Mouse (Mus musculus) thymus, adult 2 months (tissue): Measurements from ENCODE around the gene Epn1. TPM values are rescaled to one million over a fixed set of nuclear protein-coding genes. Genes with fewer than 3 reads are reported as not detected.

ENCODE experiments used
- DNase-seq: peaks from one replicate; pipeline ENCODE4 v3.0.0; 2021
- H3K27ac ChIP-seq: fragments of 200-500 bp; 2 replicates; pipeline ENCODE4 v1.5.1; 2012; ENCODE audit warnings: low read length, control low read depth; ENCODE audit not compliant: control insufficient read depth, insufficient read depth
- H3K27me3 ChIP-seq: fragments of 200-500 bp; 2 replicates; pipeline ENCODE4 v1.6.1; 2012; ENCODE audit warnings: mild to moderate bottlenecking, low read length, moderate library complexity, mixed read lengths; ENCODE audit not compliant: control insufficient read depth, insufficient read depth
- H3K36me3 ChIP-seq: fragments of 200-500 bp; 2 replicates; pipeline ENCODE4 v1.6.1; 2012; ENCODE audit warnings: mild to moderate bottlenecking, low read length, moderate library complexity; ENCODE audit not compliant: control insufficient read depth, insufficient read depth
- H3K4me1 ChIP-seq: fragments of 200-500 bp; replicated peaks from 2 replicates; pipeline ENCODE4 v1.6.1; 2012; ENCODE audit warnings: low read length; ENCODE audit not compliant: control insufficient read depth, insufficient read depth
- H3K4me3 ChIP-seq: fragments of 200-500 bp; 2 replicates; pipeline ENCODE4 v1.5.1; 2012; ENCODE audit warnings: mild to moderate bottlenecking, low read length, control low read depth, moderate library complexity; ENCODE audit not compliant: control insufficient read depth, insufficient read depth
- CTCF ChIP-seq: fragments of 200-500 bp; IDR thresholded peaks from 2 replicates; pipeline ENCODE4 v1.5.1; 2012; ENCODE audit warnings: mild to moderate bottlenecking, control low read depth, low read length, moderate library complexity, borderline replicate concordance; ENCODE audit not compliant: control insufficient read depth, poor library complexity, insufficient read depth; ENCODE audit errors: extremely low read depth
- POLR2A ChIP-seq: fragments of 200-500 bp; IDR thresholded peaks from 2 replicates; pipeline ENCODE4 v1.6.1; 2012; ENCODE audit warnings: mild to moderate bottlenecking, low read length, control low read depth, moderate library complexity; ENCODE audit not compliant: control insufficient read depth, poor library complexity, insufficient read depth; ENCODE audit errors: extremely low read depth
- WGBS: fragments of 180-500 bp; shearing (Covaris S2); methylation state at CpG from one replicate; pipeline ENCODE4 v1.1.7; 2018; 5-methylcytosine and 5-hydroxymethylcytosine counted together
- polyA plus RNA-seq: library from polyadenylated mRNA; depleted of rRNA; stranded (reverse); fragments of >200 nt; gene quantifications from 2 replicates; pipeline ENCODE4 v1.2.3, GENCODE M21; 2012

Epn1 gene
- polyA plus RNA-seq, 1 experiment, result 230 TPM

GRCm38 (mm10) chr7:5089853-5090252 is 9.8 kb downstream of the Epn1 start:
- Histone ChIP-seq H3K36me3 (peaks cover 56% of the 10 kb centered on the region), H3K4me1 (no peaks in the 10 kb centered on the region)
- 97% methylated on average over 15 of the region's 15 CpGs for WGBS

GRCm38 (mm10) chr7:5091008-5091728 is 11.1 kb downstream of the Epn1 start:
- no peak for DNase-seq
- peaks cover 61% of the 10 kb centered on the region for H3K36me3 ChIP-seq
- 95% methylated on average over 15 of the region's 15 CpGs for WGBS

More at GRCm38 (mm10) chr7:5089853-5090252, 9.8 kb downstream of the Epn1 start:
- no peak for DNase-seq
- Histone ChIP-seq H3K27me3 (no peaks in the 10 kb centered on the region), H3K27ac (no peak overlapping the region), H3K4me3 (no peak overlapping the region)
- no peak for TF ChIP-seq CTCF
- TF ChIP-seq POLR2A, result no peak

GRCm38 (mm10) chr7:5092381-5092780 is 12.3 kb downstream of the Epn1 start:
- no peak for DNase-seq
- no peaks in the 10 kb centered on the region for H3K4me1 ChIP-seq
- no peak overlapping the region for H3K27ac ChIP-seq
- no peaks in the 10 kb centered on the region for H3K27me3 ChIP-seq
- H3K4me3 ChIP-seq, result no peak overlapping the region
- peaks cover 58% of the 10 kb centered on the region for H3K36me3 ChIP-seq
- TF ChIP-seq POLR2A (no peak), CTCF (no peak)
- 92% methylated on average over 6 of the region's 6 CpGs for WGBS

More at GRCm38 (mm10) chr7:5091008-5091728, 11.1 kb downstream of the Epn1 start:
- no peak for TF ChIP-seq CTCF
- no peak for TF ChIP-seq POLR2A
- Histone ChIP-seq H3K4me1 (no peaks in the 10 kb centered on the region), H3K27me3 (no peaks in the 10 kb centered on the region), H3K4me3 (no peak overlapping the region), H3K27ac (no peak overlapping the region)

- H3K36me3 ChIP-seq, result peaks cover 63% of the 10 kb centered on the region
- H3K4me1 ChIP-seq, result no peaks in the 10 kb centered on the region
- DNase-seq, result no peak
- TF ChIP-seq POLR2A, result no peak
- no peak for TF ChIP-seq CTCF
- H3K27me3 ChIP-seq, result no peaks in the 10 kb centered on the region
- H3K4me3 ChIP-seq, result no peak overlapping the region
- no peak overlapping the region for H3K27ac ChIP-seq
- WGBS, result 93% methylated on average over 21 of the region's 21 CpGs
Observed at GRCm38 (mm10) chr7:5092831-5093510, 12.9 kb downstream of the Epn1 start.

- 98% methylated on average over 5 of the region's 5 CpGs for WGBS
- peaks cover 32% of the 10 kb centered on the region for H3K36me3 ChIP-seq
- TF ChIP-seq POLR2A, result no peak
- TF ChIP-seq CTCF, result no peak
Observed at GRCm38 (mm10) chr7:5098769-5099168, 18.7 kb downstream of the Epn1 start.

GRCm38 (mm10) chr7:5099796-5100195 is 19.8 kb downstream of the Epn1 start:
- no peak for DNase-seq
- Histone ChIP-seq H3K27ac (no peak overlapping the region), H3K36me3 (peaks cover 24% of the 10 kb centered on the region), H3K4me3 (no peak overlapping the region), H3K27me3 (no peaks in the 10 kb centered on the region), H3K4me1 (peaks cover 5% of the 10 kb centered on the region; the same call in 1 of the 2 replicates)
- no peak for TF ChIP-seq CTCF
- no peak for TF ChIP-seq POLR2A
- 88% methylated on average over 3 of the region's 3 CpGs for WGBS

More at GRCm38 (mm10) chr7:5098769-5099168, 18.7 kb downstream of the Epn1 start:
- H3K4me1 ChIP-seq, result peaks cover 5% of the 10 kb centered on the region; the same call in 1 of the 2 replicates
- H3K27ac ChIP-seq, result no peak overlapping the region
- H3K27me3 ChIP-seq, result no peaks in the 10 kb centered on the region
- no peak for DNase-seq
- H3K4me3 ChIP-seq, result no peak overlapping the region
